Mouse (Mus musculus): Measurements from ENCODE around the gene Nt5c3. TPM values are rescaled to one million over a fixed set of nuclear protein-coding genes. Genes with fewer than 3 reads are reported as not detected.
"Not testable (repeated sequence)": the region's sequence is repeated elsewhere in the genome, so short reads cannot be mapped to it uniquely, and the experiment has no call there.

Nt5c3 gene
- polyA plus RNA-seq, 1 experiment from 2014 or later: 64.5 TPM

DNA sequence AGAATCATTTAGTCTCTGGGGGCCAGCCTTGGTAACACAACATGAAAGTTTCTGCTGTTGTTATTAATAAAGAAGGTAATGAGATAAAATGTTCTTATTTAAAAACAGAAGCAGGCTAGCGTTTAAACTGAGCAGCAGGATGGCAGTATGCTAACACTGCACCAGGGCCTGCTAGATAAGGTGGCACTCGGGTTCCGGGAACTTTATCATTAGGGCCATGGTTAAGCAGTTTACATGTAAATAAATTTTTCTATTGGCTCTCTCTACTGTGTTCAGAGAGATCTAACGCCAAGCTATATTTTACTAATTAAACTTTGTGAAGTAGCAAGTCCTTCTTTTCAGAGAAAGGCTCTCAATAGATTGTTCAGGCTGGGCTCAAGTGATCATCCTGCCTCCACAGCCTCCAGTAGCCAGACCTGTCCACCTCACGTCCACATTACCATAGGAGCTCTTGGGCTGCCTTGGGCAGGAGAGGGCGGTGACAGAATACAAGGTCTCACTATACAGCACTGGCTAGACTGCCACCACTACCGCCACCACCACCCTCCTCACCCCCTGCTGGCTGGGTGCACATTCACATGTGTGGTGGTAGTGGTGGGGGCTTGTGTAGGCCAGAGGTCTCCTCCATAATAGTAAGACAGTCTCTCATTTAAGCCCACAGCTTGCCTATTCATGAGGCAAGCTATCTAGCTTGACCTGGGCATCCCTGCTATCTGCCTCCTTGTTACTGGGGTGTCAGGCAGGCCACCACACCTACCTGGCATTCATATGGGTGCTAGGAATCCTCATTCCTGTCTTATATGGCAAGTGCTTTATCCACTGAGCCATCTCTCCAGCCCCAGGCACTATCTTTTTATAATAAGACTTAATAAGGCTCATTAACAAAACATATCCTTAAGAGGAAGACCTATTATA, 20.9 kb downstream of the Nt5c3 start:
- H3K27me3 ChIP-seq: no peaks in the 10 kb centered on the region
- H3K4me2 ChIP-seq (replicated peaks): no peak overlapping the region
- no peak overlapping the region for H3K4me3 ChIP-seq
- H3K4me1 ChIP-seq: peaks cover 9% of the 10 kb centered on the region; the same call in 1 of the 2 replicates
- no peaks in the 10 kb centered on the region for H3K9me3 ChIP-seq
- WGBS: 82% methylated on average over 7 of the region's 7 CpGs
- H3K36me3 ChIP-seq: no peaks in the 10 kb centered on the region
- no peak overlapping the region for H3K9ac ChIP-seq
- no peak overlapping the region for H3K27ac ChIP-seq
- 0 out of 2 replicates have a peak, but pooled peaks have one; percentile 25 for ATAC-seq (ENCODE audit: insufficient number of reproducible peaks, insufficient read depth, low FRiP score, low TSS enrichment)

DNA sequence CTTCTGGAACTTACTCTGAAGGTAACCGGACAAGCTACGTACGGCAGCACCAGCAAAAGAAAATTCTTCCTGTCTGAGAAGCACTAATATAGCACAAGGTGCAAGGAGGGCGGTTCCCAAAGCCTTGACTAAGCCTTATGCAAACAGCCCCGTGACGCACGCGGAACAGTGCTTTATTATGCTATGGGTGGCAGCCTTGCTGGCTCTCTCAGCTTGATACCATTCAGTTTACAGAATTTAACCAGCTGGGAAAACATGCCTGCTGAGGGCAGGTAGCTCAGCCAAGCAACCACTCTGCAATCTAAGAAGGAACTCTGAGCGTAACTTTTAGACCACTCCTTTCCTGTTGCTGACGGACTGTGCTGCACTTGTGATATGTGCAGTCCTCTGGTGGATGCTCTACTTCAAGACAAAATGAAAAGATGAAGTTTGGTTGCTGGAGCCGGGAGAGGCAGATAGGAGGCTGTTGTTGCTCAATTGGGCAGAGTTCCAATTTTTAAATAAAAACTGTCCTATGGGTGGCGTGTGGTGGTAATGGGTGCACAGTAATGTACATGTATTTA, 21.8 kb downstream of the Nt5c3 start:
- no peaks in the 10 kb centered on the region for H3K27me3 ChIP-seq
- no peaks in the 10 kb centered on the region for H3K9me3 ChIP-seq
- H3K27ac ChIP-seq: no peak overlapping the region
- WGBS: 34% methylated on average over 12 of the region's 12 CpGs
- no peak overlapping the region for H3K9ac ChIP-seq
- peaks cover 9% of the 10 kb centered on the region; the same call in 1 of the 2 replicates for H3K4me1 ChIP-seq
- 0 out of 2 replicates have a peak, but pooled peaks have one; percentile 30 for ATAC-seq (ENCODE audit: insufficient number of reproducible peaks, insufficient read depth, low FRiP score, low TSS enrichment)
- no peaks in the 10 kb centered on the region for H3K36me3 ChIP-seq
- H3K4me3 ChIP-seq: no peak overlapping the region
- no peak overlapping the region for H3K4me2 ChIP-seq (replicated peaks)

DNA sequence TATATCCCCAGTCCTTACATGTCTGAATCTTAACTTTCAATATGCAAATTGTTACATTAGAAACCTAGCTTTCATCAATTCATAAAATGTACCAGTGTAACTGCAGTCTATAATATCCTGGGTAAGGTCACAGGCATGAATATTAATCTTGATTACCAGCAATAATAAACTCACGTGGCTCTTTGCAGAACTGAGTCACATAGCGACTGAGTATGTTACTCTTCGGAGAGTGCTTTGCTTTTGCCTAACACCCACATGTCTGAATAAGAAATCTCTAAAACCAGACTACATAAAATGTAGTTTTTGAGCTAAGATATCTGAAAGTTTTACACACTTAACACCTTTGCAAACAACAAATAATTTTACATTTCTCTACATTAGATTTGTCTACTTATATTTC, 22.4 kb downstream of the Nt5c3 start:
- Histone ChIP-seq H3K36me3 (no peaks in the 10 kb centered on the region), H3K9me3 (no peaks in the 10 kb centered on the region), H3K9ac (no peak overlapping the region), H3K27ac (no peak overlapping the region), H3K4me1 (peaks cover 9% of the 10 kb centered on the region; the same call in 1 of the 2 replicates), H3K4me2 (replicated peaks) (no peak overlapping the region), H3K27me3 (no peaks in the 10 kb centered on the region), H3K4me3 (no peak overlapping the region)
- no peak for ATAC-seq (ENCODE audit: insufficient number of reproducible peaks, insufficient read depth, low FRiP score, low TSS enrichment)
- WGBS: 72% methylated on average over 3 of the region's 3 CpGs

DNA sequence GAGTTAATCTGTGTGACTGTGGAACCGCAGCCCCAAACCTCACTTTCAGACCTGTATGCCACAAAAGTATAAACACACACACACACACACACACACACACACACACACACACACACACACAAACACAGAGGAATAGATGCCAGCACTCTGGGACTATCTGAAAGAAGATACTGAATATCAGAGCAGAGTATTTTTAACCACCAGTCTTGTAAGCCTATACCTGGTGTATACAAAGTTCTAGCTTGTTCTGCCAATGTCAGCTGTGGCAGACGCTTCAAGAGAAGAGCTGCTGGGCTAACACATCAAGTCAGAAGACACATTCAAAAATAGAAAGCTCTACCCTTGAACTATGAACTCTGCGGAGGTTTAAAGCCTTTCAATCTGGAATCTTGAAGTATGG, 24.1 kb downstream of the Nt5c3 start:
- Histone ChIP-seq H3K9ac (no peak overlapping the region), H3K4me2 (replicated peaks) (no peak overlapping the region), H3K27me3 (no peaks in the 10 kb centered on the region), H3K27ac (no peak overlapping the region), H3K9me3 (no peaks in the 10 kb centered on the region), H3K4me1 (peaks cover 9% of the 10 kb centered on the region; the same call in 1 of the 2 replicates), H3K36me3 (no peaks in the 10 kb centered on the region), H3K4me3 (no peak overlapping the region)
- WGBS: 81% methylated on average over 3 of the region's 3 CpGs
- ATAC-seq (ENCODE audit: insufficient number of reproducible peaks, insufficient read depth, low FRiP score, low TSS enrichment): no peak

DNA sequence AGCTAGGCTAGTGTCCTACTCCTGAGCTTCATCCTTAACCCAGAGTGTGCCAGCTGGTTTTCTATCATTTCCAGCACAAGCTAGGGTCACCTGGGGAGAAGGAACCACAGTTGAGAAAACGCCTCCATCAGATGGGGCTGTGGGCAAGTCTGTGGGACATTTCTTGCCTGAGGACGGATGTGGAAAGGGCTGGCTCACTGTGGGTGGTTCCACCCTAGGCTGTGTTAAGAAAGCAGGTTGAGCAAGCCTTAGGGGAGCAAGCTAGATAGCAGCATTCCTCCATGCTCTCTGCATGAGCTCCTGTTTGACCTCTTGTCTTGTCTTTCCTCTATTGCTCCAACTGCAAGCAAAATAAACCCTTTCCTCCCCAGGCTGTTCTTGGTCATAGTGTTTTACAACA, 33.0 kb downstream of the Nt5c3 start:
- Histone ChIP-seq H3K9ac (no peak overlapping the region), H3K4me1 (no peaks in the 10 kb centered on the region), H3K27me3 (no peaks in the 10 kb centered on the region), H3K4me2 (replicated peaks) (no peak overlapping the region), H3K36me3 (peaks cover 29% of the 10 kb centered on the region), H3K27ac (no peak overlapping the region), H3K9me3 (no peaks in the 10 kb centered on the region), H3K4me3 (no peak overlapping the region)
- ATAC-seq (ENCODE audit: insufficient number of reproducible peaks, insufficient read depth, low FRiP score, low TSS enrichment): no peak
- 85% methylated on average over 2 of the region's 2 CpGs for WGBS

DNA sequence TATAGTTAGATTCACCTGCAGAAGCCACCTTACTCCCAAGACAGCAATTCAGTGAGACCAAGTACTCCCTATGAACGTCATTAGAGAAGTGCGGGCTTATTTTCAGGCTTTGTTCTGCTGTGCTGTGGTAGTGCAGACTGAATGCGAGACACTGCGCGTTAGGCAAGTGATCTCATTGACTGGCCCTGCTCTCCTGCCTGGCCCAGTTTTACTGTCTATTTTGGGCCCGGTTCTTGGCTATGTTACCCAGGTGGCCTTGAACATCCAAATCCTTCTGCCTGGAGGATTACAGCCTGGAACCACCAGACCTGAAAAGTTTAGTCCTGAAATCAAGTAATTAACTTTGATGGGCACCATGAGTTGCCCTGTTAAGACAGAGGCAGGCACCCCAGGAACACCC, 35.2 kb downstream of the Nt5c3 start:
- Histone ChIP-seq H3K9ac (no peak overlapping the region), H3K4me3 (no peak overlapping the region), H3K36me3 (peaks cover 36% of the 10 kb centered on the region), H3K27me3 (no peaks in the 10 kb centered on the region), H3K9me3 (no peaks in the 10 kb centered on the region), H3K4me1 (no peaks in the 10 kb centered on the region), H3K4me2 (replicated peaks) (no peak overlapping the region), H3K27ac (no peak overlapping the region)
- no peak for ATAC-seq (ENCODE audit: insufficient number of reproducible peaks, insufficient read depth, low FRiP score, low TSS enrichment)
- WGBS: 90% methylated on average over 6 of the region's 6 CpGs

DNA sequence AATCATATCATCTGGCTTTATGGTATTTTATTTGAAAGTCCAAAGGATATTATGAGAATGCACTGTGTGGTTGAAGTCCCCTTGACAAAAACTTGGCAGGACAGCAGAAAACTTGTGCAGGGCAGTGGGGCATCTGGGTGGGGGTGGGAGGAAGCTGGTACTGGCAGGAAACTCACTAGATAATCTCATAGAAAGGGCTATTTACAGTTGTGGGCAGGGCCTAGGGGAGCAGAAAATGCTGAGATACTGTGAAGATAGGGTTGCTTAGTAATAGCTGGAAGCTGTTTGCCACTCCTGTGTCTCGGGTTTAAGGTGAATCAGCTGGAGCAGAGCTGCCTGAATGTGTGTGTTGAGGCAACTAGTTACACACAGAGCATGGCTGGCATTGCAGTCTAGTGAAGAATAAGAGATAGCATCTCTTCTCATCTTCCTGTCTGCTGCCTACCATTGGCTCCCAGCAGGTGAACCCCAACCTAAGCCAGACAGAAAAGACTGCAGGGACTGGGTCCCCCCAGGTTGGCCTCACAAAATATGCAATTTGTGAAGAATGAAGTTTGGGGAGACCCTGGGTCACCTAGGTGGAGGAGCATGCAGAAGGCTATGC, 44.3 kb downstream of the Nt5c3 start:
- Histone ChIP-seq H3K27me3 (no peaks in the 10 kb centered on the region), H3K36me3 (peaks cover 55% of the 10 kb centered on the region), H3K27ac (no peak overlapping the region), H3K9me3 (no peaks in the 10 kb centered on the region), H3K9ac (no peak overlapping the region), H3K4me2 (replicated peaks) (no peak overlapping the region), H3K4me3 (no peak overlapping the region), H3K4me1 (no peaks in the 10 kb centered on the region)
- 71% methylated on average over 1 of the region's 1 CpGs for WGBS
- ATAC-seq (ENCODE audit: insufficient number of reproducible peaks, insufficient read depth, low FRiP score, low TSS enrichment): no peak

DNA sequence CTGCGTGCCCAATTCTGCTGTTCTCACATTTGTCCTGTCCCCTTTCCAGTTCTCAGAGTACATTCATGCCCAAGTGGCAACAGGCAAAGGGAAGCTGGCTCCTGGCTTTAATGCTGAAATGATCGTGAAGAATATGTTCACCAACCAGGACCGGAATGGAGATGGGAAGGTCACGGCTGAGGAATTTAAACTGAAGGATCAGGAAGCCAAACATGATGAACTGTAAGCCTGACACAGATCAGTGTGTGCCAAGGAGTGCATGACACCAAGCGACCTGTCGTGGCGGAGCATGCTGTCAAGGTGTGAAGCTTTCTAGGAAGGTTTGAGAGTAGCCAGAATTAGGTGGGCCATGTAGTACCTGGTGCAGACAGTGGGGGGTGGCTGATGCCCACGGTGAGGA, 45.7 kb downstream of the Nt5c3 start:
- H3K4me2 ChIP-seq (replicated peaks): no peak overlapping the region
- H3K9ac ChIP-seq: no peak overlapping the region
- H3K9me3 ChIP-seq: no peaks in the 10 kb centered on the region
- no peak for ATAC-seq (ENCODE audit: insufficient number of reproducible peaks, insufficient read depth, low FRiP score, low TSS enrichment)
- no peak overlapping the region for H3K27ac ChIP-seq
- no peaks in the 10 kb centered on the region for H3K4me1 ChIP-seq
- H3K27me3 ChIP-seq: no peaks in the 10 kb centered on the region
- 94% methylated on average over 8 of the region's 8 CpGs for WGBS
- peaks cover 43% of the 10 kb centered on the region for H3K36me3 ChIP-seq
- no peak overlapping the region for H3K4me3 ChIP-seq

DNA sequence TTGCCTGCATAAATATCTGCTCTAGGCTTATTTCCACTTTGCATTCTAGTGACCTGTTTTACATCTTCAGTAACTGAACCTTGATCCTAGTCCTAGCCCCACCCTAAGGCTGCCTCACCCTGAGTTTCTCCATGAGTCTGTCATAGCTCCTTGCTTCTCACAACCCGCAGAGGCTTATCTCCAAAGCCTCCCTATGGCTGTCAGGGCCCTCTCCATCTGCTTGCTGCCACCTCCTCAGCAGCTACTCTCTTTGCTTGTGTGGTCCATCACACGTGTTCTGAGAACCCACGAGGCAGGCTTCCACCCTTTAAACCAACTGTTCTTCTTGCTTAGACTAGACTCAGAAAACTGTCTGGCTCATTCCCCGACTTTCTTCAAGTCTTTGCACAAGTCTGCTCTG, 46.9 kb downstream of the Nt5c3 start:
- Histone ChIP-seq H3K27ac (no peak overlapping the region), H3K4me1 (no peaks in the 10 kb centered on the region), H3K9me3 (no peaks in the 10 kb centered on the region), H3K4me3 (no peak overlapping the region), H3K4me2 (replicated peaks) (no peak overlapping the region), H3K9ac (no peak overlapping the region), H3K36me3 (peaks cover 43% of the 10 kb centered on the region), H3K27me3 (no peaks in the 10 kb centered on the region)
- no peak for ATAC-seq (ENCODE audit: insufficient number of reproducible peaks, insufficient read depth, low FRiP score, low TSS enrichment)
- 88% methylated on average over 4 of the region's 4 CpGs for WGBS

DNA sequence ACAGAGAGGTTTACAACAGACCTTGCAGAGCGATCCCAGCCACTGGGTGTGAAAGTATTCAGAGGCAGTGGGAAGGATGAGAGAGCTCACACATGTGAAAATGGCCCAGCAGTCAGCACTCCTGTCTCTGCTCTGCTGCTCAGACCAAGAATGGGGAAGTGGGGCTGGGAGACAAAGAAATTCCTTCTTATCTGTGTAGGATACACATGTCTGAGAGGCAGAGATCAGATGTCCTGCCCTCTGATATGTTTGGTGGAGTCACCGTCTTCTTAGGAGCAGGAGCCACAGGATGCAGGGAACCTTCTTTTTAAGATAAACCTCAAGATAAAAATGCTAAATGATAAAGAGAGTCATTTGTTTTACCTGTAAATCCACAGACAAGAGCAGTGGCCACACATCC, 53.7 kb downstream of the Nt5c3 start:
- Histone ChIP-seq H3K9ac (no peak overlapping the region), H3K27me3 (no peaks in the 10 kb centered on the region), H3K27ac (no peak overlapping the region), H3K4me2 (replicated peaks) (no peak overlapping the region), H3K4me3 (no peak overlapping the region), H3K36me3 (peaks cover 29% of the 10 kb centered on the region), H3K9me3 (no peaks in the 10 kb centered on the region), H3K4me1 (no peaks in the 10 kb centered on the region)
- no peak for ATAC-seq (ENCODE audit: insufficient number of reproducible peaks, insufficient read depth, low FRiP score, low TSS enrichment)
- 85% methylated on average over 2 of the region's 2 CpGs for WGBS

DNA sequence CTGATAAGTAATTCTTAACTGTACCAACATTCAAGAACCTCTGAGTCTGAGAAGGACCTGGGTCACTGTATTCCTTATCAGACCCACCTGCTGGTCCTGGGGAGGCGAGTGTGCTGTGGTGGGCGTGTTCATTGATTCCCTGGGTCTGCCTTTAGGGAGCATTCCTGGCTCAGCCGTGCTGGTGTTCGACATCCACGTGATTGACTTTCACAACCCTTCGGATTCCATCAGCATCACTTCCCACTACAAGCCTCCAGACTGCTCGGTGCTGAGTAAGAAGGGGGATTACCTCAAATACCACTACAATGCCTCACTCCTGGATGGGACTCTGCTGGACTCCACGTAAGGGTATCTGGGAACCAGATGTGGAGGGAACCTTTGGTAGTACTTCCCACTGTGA, 55.2 kb downstream of the Nt5c3 start:
- ATAC-seq (ENCODE audit: insufficient number of reproducible peaks, insufficient read depth, low FRiP score, low TSS enrichment): no peak
- WGBS: 65% methylated on average over 8 of the region's 8 CpGs
- H3K4me2 ChIP-seq (replicated peaks): no peak overlapping the region
- H3K4me1 ChIP-seq: no peaks in the 10 kb centered on the region
- H3K27me3 ChIP-seq: no peaks in the 10 kb centered on the region
- peaks cover 27% of the 10 kb centered on the region for H3K36me3 ChIP-seq
- no peak overlapping the region for H3K27ac ChIP-seq
- no peaks in the 10 kb centered on the region for H3K9me3 ChIP-seq
- no peak overlapping the region for H3K4me3 ChIP-seq
- no peak overlapping the region for H3K9ac ChIP-seq

DNA sequence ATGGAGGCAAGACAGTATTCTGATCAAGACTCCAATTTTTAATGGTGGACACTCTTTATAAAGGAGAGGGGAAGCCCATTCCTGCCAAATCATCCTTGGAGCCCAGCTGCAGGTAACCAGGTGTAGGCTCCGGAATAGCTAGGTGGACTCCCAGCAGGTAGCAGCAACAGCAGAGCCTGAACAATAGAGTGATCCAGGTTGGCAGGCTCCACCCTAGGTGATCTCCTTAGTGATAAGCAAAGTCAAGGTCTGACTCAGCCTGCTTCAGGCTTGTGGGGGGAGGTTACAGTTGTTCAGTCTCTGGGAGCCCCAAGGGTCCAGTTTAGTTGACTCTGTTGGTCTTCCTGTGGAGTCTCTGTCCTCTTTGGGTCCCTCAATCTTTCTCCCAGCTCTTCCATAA, 56.8 kb downstream of the Nt5c3 start:
- not testable (repeated sequence) for H3K9ac ChIP-seq; H3K4me3 ChIP-seq; H3K4me1 ChIP-seq; H3K27ac ChIP-seq; H3K27me3 ChIP-seq; H3K4me2 ChIP-seq (replicated peaks); ATAC-seq (ENCODE audit: insufficient number of reproducible peaks, insufficient read depth, low FRiP score, low TSS enrichment); H3K9me3 ChIP-seq
- H3K36me3 ChIP-seq: peaks cover 30% of the 10 kb centered on the region
- WGBS: 96% methylated on average over 1 of the region's 1 CpGs
